Mouse (Mus musculus) left cerebral cortex, postnatal 36 days (tissue): Measurements from ENCODE around the gene Nup160. TPM values are rescaled to one million over a fixed set of nuclear protein-coding genes. Genes with fewer than 3 reads are reported as not detected.

Source experiments
- DNase-seq, 2 experiments: peaks; one replicate each; pipeline ENCODE4 v3.0.0; 2021 to 2022; ENCODE audit warnings: low spot score in 2 of 2, mixed read lengths in 1 of 2
- intact Hi-C: fragments of 180-260 bp; cut with DNase I; formaldehyde crosslinking; loops from one replicate; pipeline ENCODE4 v1.15.1; 2025
- total RNA-seq, 2 experiments: library from RNA; stranded (reverse); gene quantifications; 2 replicates each; pipeline ENCODE4 v1.2.3; 2021

The Nup160 gene
- total RNA-seq = 10 to 100 TPM; 18.2 to 20.5 TPM

DNA sequence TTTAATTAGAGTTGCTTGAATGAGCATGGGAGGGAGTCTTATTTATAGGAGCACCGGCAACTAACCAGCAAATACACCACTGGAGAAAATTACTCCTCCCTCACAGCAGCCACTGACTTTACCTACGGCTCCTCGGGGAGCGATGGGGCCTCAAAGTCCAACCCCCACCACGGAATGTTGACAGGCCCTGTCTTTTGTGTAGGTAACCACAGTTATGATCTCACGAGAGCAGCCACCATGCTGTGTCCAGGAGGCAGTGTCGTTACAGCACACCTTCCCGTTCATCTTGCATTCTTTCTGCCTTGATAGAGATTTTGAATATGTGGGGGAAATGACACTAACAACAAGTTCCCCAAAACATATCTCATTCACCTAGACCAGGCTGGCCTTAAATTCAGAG is at the start of gene Nup160:
Gene Nup160 (plus strand): TSS at position 209 of the 400 bp plus-strand sequence.
- intact Hi-C loops = no loop called here

DNA sequence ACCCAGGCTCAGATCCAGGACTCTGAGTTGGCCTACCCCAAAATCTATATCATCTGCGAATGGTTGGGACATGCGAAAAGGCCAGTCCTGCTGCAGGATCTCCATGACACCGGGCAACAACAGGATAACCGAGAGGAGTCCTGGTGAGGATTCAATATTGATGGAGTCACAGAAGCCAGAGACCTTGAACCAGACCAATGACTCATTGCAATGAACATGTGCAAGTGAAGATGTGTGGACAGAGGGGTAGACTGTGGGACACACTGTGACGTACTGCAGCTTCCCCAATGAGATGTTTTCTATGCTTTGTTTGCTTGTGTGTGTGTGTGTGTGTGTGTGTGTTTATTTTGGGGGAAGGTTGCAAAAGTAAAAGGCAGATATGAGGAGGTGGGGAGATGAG is 48.8 kb upstream of the Nup160 start:
- no peak for DNase-seq
- intact Hi-C loops = loop anchor here (5.0 kb wide), 1 partner anchor 46 kb away; the partner anchor contains the start of gene Ptprj

More for the DNA sequence above, at the start of gene Nup160:
- DNase-seq = no peak

DNA sequence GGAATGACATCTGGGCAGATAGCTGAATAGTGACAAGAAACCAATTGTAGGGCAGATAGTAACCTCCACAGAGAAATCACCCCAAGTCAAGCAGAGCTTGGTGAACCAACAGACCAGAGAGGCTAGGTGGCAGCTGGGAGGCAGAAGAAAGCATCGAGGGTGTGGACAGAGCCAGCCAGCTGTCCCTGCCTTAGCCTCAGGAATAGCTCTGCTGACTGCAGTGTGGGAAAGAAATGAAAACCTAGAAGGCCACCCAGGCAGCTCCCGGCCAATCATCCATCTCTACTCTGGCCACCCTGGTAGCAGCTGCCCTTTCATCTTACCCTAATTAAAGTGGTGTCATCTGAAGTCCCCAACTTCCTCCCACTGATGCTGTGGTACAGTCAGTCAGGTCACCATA is 47.5 kb upstream of the Nup160 start:
- intact Hi-C loops = loop anchor here (5.0 kb wide), 1 partner anchor 47 kb away; the partner anchor contains the start of gene Ptprj
- DNase-seq = no peak

- intact Hi-C loops = no loop called here
These were observed 44.9 kb upstream of the Nup160 start for GRCm38 (mm10) chr2:90631938-90632733.

GRCm38 (mm10) chr2:90634671-90635070 is 42.3 kb upstream of the Nup160 start:
- intact Hi-C loops = no loop called here
- no peak for DNase-seq

More at GRCm38 (mm10) chr2:90631938-90632733, 44.9 kb upstream of the Nup160 start:
- no peak for DNase-seq

- intact Hi-C loops = no loop called here
- no peak for DNase-seq
These were observed 41.8 kb upstream of the Nup160 start for GRCm38 (mm10) chr2:90635085-90635723.

- intact Hi-C loops = no loop called here
- DNase-seq = no peak
These were observed 40.2 kb upstream of the Nup160 start for GRCm38 (mm10) chr2:90636853-90637252.

DNA sequence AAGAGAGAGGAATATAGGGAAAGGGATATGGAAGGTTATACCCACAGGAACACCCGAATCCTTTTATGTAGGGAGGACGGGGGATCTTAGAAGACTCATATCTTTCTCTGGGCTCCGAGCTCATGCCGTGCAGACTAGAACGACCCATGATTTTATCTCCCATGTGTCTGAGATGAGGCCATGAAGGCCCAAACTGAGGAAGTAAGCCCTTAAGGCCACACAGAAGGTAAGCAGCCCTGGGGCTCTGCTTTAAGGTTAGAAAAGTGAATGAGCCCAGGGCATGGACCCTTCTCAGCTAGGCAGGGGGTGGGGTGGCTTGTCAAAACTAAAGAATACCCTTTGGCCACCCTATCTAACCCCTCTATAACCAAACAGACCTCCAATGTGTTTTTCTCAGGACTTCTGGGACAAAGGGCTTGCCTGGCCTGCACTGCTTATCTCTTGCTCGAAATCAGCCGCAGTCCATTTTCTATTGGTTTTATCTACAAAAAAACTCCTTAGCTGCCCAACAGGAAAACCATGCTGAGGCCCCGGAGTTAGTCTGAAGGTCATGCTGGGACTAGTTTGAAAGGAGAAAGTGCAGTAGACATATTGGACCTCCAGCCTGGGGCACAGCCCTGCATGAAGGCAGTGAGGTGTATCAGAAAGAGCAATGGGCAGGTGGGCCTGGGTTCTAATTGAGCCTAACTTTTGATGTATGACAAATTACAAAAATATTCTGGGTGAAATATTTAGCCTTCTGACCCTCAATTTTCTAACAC is 37.8 kb upstream of the Nup160 start:
- DNase-seq = no peak
- intact Hi-C loops = no loop called here

DNA sequence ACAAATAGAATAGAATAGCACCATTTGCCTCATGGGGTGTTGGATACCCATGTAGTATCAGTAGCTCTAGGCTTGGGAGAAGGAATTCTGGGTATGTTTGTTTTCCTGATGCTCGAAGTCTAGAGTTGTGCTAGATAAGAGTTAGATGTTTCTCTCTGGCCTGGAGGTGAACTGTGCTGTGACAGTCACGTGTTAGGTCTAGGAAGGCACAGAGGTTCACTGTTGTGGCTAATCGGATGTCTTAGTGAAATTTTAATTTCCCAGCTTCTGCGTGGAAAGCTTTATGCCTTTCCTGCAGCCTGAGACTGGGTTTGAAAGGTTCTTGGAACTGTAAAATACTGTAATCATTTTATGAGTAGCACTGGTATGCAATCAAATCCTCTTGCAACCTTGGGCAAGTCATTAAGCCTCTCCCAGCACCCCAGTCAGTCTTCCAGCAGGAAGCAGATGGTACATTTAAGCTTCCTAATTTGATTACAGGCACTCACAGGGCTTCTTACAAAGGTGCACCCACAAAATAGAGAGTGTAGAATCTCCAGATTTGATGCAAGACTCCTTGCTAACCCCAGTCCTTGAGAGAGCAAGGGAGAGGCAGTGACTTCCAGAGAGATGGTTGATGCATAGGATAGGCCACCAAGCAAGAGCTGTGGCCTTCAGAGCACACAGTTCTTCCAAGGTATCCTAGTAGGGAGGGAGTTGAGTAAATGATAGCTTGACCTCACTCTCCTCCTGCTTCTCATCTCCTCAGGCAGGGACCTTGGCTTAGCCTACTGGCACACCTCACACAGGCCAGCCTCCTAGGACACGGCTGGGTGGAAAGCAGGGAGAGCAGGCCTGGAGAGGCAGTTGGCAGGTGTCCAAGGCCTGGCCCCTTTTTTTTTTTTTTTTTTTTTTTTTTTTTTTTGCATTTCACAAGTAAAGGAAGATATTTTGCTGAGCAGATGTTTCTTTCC is 37.0 kb upstream of the Nup160 start:
- no peak for DNase-seq
- intact Hi-C loops = no loop called here

GRCm38 (mm10) chr2:90641007-90641709 is 35.9 kb upstream of the Nup160 start:
- intact Hi-C loops = no loop called here

GRCm38 (mm10) chr2:90641710-90642039 is 35.3 kb upstream of the Nup160 start:
- intact Hi-C loops = no loop called here
- no peak for DNase-seq

More at GRCm38 (mm10) chr2:90641007-90641709, 35.9 kb upstream of the Nup160 start:
- DNase-seq = no peak

- no peak for DNase-seq
- intact Hi-C loops = no loop called here
These were observed 29.9 kb upstream of the Nup160 start for GRCm38 (mm10) chr2:90647084-90647483.

- intact Hi-C loops = no loop called here
- no peak for DNase-seq
These were observed 27.6 kb upstream of the Nup160 start for GRCm38 (mm10) chr2:90649405-90649804.

DNA sequence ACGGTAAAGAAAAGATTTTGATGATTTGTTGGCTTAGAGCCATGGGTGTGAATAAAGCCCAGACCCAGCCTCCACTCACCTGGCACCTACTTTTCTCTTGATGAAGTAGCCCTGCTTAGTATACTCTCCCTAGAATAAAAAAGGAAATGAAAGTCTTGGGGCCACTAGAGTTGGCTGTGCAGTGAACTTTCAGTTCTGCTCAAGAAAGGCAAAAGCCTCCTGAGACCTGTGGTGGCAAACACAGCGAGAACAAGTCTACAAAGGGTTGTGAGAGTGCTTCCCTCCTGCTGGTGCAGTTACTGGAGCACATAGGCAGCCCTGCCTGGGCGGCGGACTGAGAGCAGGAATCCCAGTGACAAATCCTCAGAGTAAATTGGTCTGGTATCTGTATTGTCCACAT is 27.1 kb upstream of the Nup160 start:
- intact Hi-C loops = no loop called here
- no peak for DNase-seq

- intact Hi-C loops = no loop called here
- no peak for DNase-seq
These were observed 24.9 kb upstream of the Nup160 start for GRCm38 (mm10) chr2:90652101-90652500.

- no peak for DNase-seq
- intact Hi-C loops = no loop called here
These were observed 24.0 kb upstream of the Nup160 start for GRCm38 (mm10) chr2:90652993-90653392.

DNA sequence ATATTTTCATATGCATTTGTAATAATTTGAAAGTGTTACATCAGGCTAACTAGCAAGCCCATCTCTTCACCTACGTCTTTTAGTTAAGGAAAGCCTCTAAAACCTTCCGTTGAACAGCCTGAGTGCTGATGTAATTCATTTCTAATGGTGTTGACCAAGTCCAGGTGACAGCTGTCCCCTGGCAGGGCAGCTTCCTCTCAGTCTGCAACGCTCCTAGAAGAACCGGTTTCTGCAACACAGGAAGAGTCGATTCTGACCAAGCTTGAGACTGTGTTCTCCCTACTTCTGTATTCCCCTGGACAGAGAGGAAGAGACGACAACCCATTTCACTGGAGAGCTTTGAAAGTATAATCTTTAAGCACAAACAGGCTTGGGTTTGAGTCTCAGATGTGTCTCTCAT is 21.6 kb upstream of the Nup160 start:
- DNase-seq = no peak
- intact Hi-C loops = no loop called here

GRCm38 (mm10) chr2:90658613-90659012 is 18.4 kb upstream of the Nup160 start:
- intact Hi-C loops = no loop called here
- DNase-seq = no peak

- intact Hi-C loops = no loop called here
- no peak for DNase-seq
These were observed 18.0 kb upstream of the Nup160 start for GRCm38 (mm10) chr2:90659016-90659415.
